Mouse (Mus musculus) urinary bladder, adult 2 months (tissue): ENCODE results near the gene Akr1c18. TPM values are rescaled to one million over a fixed set of nuclear protein-coding genes. Genes with fewer than 3 reads are reported as not detected.

Experiments
- DNase-seq: peaks from one replicate; pipeline ENCODE4 v3.0.0; 2022; ENCODE audit warnings: low spot score
- polyA plus RNA-seq: library from polyadenylated mRNA; depleted of rRNA; stranded (reverse); fragments of >200 nt; gene quantifications from 2 replicates; pipeline ENCODE4 v1.2.3, GENCODE M21; 2012; rRNA removed

Gene Akr1c18
- polyA plus RNA-seq, 1 experiment = 0.25 TPM

DNA sequence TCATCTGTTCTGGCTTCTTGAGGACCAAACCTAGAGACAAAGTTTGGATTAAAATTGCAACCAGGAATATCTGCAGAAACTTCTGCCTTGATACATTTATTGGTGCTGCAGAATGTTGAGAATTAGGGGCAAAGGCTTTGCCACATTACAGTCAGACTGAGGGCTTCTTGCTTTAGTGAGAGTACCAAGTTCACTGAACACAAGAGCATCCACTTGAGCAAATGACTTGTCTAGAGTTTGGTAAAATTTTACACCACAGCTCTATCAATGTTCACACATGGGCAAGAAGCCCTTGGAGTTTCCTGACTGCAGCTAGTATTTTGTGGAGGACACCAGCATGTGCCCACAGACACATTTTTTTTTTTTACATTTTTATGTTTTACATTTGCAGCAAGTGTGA is 47.7 kb downstream of the Akr1c18 start:
- no peak for DNase-seq

DNA sequence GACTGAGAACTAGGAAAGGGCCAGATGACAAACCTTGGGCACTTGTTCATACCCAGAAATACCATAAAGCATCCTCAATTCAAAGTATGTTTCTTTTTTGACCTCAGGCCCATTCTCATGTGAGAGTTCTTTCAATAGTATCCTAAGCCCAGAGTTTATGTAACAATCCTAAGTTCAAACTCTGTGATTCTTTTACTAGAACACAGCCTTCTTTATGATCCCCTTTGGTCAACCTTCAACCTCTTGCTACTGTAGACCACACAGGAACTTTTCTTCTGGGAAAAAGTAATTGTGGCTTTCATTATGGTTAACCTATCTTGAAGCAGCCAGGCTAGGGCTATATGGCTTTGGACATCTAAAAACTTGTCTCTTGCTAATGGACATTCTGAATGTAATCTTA is 48.8 kb downstream of the Akr1c18 start:
- DNase-seq = no peak

Other genes with a start within 250 kb of the Akr1c18 start
- gene Net1, start 232.4 kb downstream of the Akr1c18 start, polyA plus RNA-seq = 49.2 and 70.4 TPM in 2 replicates
- not detected in 2 replicates for gene Tubal3, start 232.4 kb downstream of the Akr1c18 start, polyA plus RNA-seq
- gene Ucn3, start 205.3 kb downstream of the Akr1c18 start, polyA plus RNA-seq = not detected in 2 replicates
- gene Akr1c14, start 101.6 kb downstream of the Akr1c18 start, polyA plus RNA-seq = 2.3 and 2.4 TPM in 2 replicates
- 4.7 TPM in 2 replicates for gene Akr1c13, start 40.5 kb upstream of the Akr1c18 start, polyA plus RNA-seq
- gene Akr1c19, start 78.0 kb upstream of the Akr1c18 start, polyA plus RNA-seq = 0.44 and 0.48 TPM in 2 replicates
- 0.28 and 0.55 TPM in 2 replicates for gene Akr1c12, start 128.8 kb upstream of the Akr1c18 start, polyA plus RNA-seq